Mouse (Mus musculus): ENCODE data around the gene Cdk16. TPM values are rescaled to one million over a fixed set of nuclear protein-coding genes. Genes with fewer than 3 reads are reported as not detected.
"Not testable (repeated sequence)": the region's sequence is repeated elsewhere in the genome, so short reads cannot be mapped to it uniquely, and the experiment has no call there.

The Cdk16 gene
- polyA plus RNA-seq, 1 experiment from 2014 or later: 74.2 TPM

GRCm38 (mm10) chrX:20705083-20705402 is 17.3 kb downstream of the Cdk16 start:
- no peak for ATAC-seq (ENCODE audit: insufficient number of reproducible peaks, insufficient read depth, low FRiP score, low read depth)
- Histone ChIP-seq H3K27me3 (ENCODE audit: control insufficient read depth, insufficient read depth, low read length) (no peaks in the 10 kb centered on the region), H3K9ac (replicated peaks; ENCODE audit: low read depth, low read length) (no peak overlapping the region), H3K4me2 (replicated peaks; ENCODE audit: low read depth, low read length) (peak overlapping the region; percentile 27; the same call in 1 of the 2 replicates), H3K4me1 (ENCODE audit: control insufficient read depth, insufficient read depth, low read length) (no peaks in the 10 kb centered on the region), H3K9me3 (ENCODE audit: control insufficient read depth, low read depth, low read length) (no peaks in the 10 kb centered on the region), H3K36me3 (ENCODE audit: control insufficient read depth, insufficient read depth, low read length) (no peaks in the 10 kb centered on the region), H3K27ac (ENCODE audit: low read length) (no peak overlapping the region; the same call in 1 of the 2 replicates), H3K4me3 (ENCODE audit: low read depth, low read length) (peak overlapping the region; percentile 51)
- 29% methylated on average over 3 of the region's 3 CpGs for WGBS

GRCm38 (mm10) chrX:20728681-20729080 is 40.9 kb downstream of the Cdk16 start:
- Histone ChIP-seq H3K36me3 (ENCODE audit: control insufficient read depth, insufficient read depth, low read length) (no peaks in the 10 kb centered on the region), H3K4me2 (replicated peaks; ENCODE audit: low read depth, low read length) (no peak overlapping the region), H3K27me3 (ENCODE audit: control insufficient read depth, insufficient read depth, low read length) (no peaks in the 10 kb centered on the region), H3K4me1 (ENCODE audit: control insufficient read depth, insufficient read depth, low read length) (no peaks in the 10 kb centered on the region), H3K9ac (replicated peaks; ENCODE audit: low read depth, low read length) (no peak overlapping the region), H3K9me3 (ENCODE audit: control insufficient read depth, low read depth, low read length) (no peaks in the 10 kb centered on the region), H3K4me3 (ENCODE audit: low read depth, low read length) (no peak overlapping the region), H3K27ac (ENCODE audit: low read length) (no peak overlapping the region)
- 73% methylated on average over 5 of the region's 5 CpGs for WGBS
- ATAC-seq (ENCODE audit: insufficient number of reproducible peaks, insufficient read depth, low FRiP score, low read depth): no peak

GRCm38 (mm10) chrX:20730048-20730447 is 42.3 kb downstream of the Cdk16 start:
- not testable (repeated sequence) for H3K36me3 ChIP-seq (ENCODE audit: control insufficient read depth, insufficient read depth, low read length); H3K9me3 ChIP-seq (ENCODE audit: control insufficient read depth, low read depth, low read length); H3K4me3 ChIP-seq (ENCODE audit: low read depth, low read length); ATAC-seq (ENCODE audit: insufficient number of reproducible peaks, insufficient read depth, low FRiP score, low read depth); H3K4me2 ChIP-seq (replicated peaks; ENCODE audit: low read depth, low read length); H3K4me1 ChIP-seq (ENCODE audit: control insufficient read depth, insufficient read depth, low read length); H3K9ac ChIP-seq (replicated peaks; ENCODE audit: low read depth, low read length); H3K27me3 ChIP-seq (ENCODE audit: control insufficient read depth, insufficient read depth, low read length); H3K27ac ChIP-seq (ENCODE audit: low read length)
- WGBS: 45% methylated on average over 10 of the region's 10 CpGs

- Histone ChIP-seq H3K4me1 (ENCODE audit: control insufficient read depth, insufficient read depth, low read length) (no peaks in the 10 kb centered on the region), H3K27ac (ENCODE audit: low read length) (no peak overlapping the region), H3K9ac (replicated peaks; ENCODE audit: low read depth, low read length) (no peak overlapping the region), H3K4me2 (replicated peaks; ENCODE audit: low read depth, low read length) (no peak overlapping the region), H3K27me3 (ENCODE audit: control insufficient read depth, insufficient read depth, low read length) (no peaks in the 10 kb centered on the region), H3K9me3 (ENCODE audit: control insufficient read depth, low read depth, low read length) (no peaks in the 10 kb centered on the region), H3K4me3 (ENCODE audit: low read depth, low read length) (no peak overlapping the region), H3K36me3 (ENCODE audit: control insufficient read depth, insufficient read depth, low read length) (no peaks in the 10 kb centered on the region)
- 73% methylated on average over 4 of the region's 4 CpGs for WGBS
- no peak for ATAC-seq (ENCODE audit: insufficient number of reproducible peaks, insufficient read depth, low FRiP score, low read depth)
Measured at GRCm38 (mm10) chrX:20736479-20736878, 48.7 kb downstream of the Cdk16 start.

GRCm38 (mm10) chrX:20748829-20749228 is 61.1 kb downstream of the Cdk16 start:
- 78% methylated on average over 2 of the region's 2 CpGs for WGBS
- Histone ChIP-seq H3K9ac (replicated peaks; ENCODE audit: low read depth, low read length) (no peak overlapping the region), H3K4me3 (ENCODE audit: low read depth, low read length) (no peak overlapping the region), H3K4me1 (ENCODE audit: control insufficient read depth, insufficient read depth, low read length) (no peaks in the 10 kb centered on the region), H3K27me3 (ENCODE audit: control insufficient read depth, insufficient read depth, low read length) (no peaks in the 10 kb centered on the region), H3K36me3 (ENCODE audit: control insufficient read depth, insufficient read depth, low read length) (no peaks in the 10 kb centered on the region), H3K4me2 (replicated peaks; ENCODE audit: low read depth, low read length) (no peak overlapping the region), H3K9me3 (ENCODE audit: control insufficient read depth, low read depth, low read length) (no peaks in the 10 kb centered on the region), H3K27ac (ENCODE audit: low read length) (no peak overlapping the region)
- no peak for ATAC-seq (ENCODE audit: insufficient number of reproducible peaks, insufficient read depth, low FRiP score, low read depth)

Other genes starting within 250 kb of the Cdk16 start
- 0.71 and 0.93 TPM in 2 replicates for gene Rgn, start 138.2 kb upstream of the Cdk16 start, polyA plus RNA-seq (2014; fragmentation: Nextera tagmentation; extraction: Ambion mirVana)
- gene Rbm10, start 70.5 kb upstream of the Cdk16 start, polyA plus RNA-seq (2014; fragmentation: Nextera tagmentation; extraction: Ambion mirVana): 51.3 and 54.7 TPM in 2 replicates
- 251 and 252 TPM in 2 replicates for gene Ndufb11, start 70.3 kb upstream of the Cdk16 start, polyA plus RNA-seq (2014; fragmentation: Nextera tagmentation; extraction: Ambion mirVana)
- 169 and 181 TPM in 2 replicates for gene Uba1, start 29.6 kb upstream of the Cdk16 start, polyA plus RNA-seq (2014; fragmentation: Nextera tagmentation; extraction: Ambion mirVana)
- 34.0 and 38.6 TPM in 2 replicates for gene Usp11, start 16.0 kb downstream of the Cdk16 start, polyA plus RNA-seq (2014; fragmentation: Nextera tagmentation; extraction: Ambion mirVana)
- 104 and 105 TPM in 2 replicates for gene Araf, start 109.9 kb downstream of the Cdk16 start, polyA plus RNA-seq (2014; fragmentation: Nextera tagmentation; extraction: Ambion mirVana)
- gene Timp1, start 182.2 kb downstream of the Cdk16 start, polyA plus RNA-seq (2014; fragmentation: Nextera tagmentation; extraction: Ambion mirVana): 33.9 and 35.8 TPM in 2 replicates
- gene Syn1, start 233.1 kb downstream of the Cdk16 start, polyA plus RNA-seq (2014; fragmentation: Nextera tagmentation; extraction: Ambion mirVana): 2.3 and 2.8 TPM in 2 replicates
- 5.3 TPM in 2 replicates for gene Cfp, start 243.6 kb downstream of the Cdk16 start, polyA plus RNA-seq (2014; fragmentation: Nextera tagmentation; extraction: Ambion mirVana)